Mouse (Mus musculus): ENCODE measurements around the gene Ubl3. TPM values are rescaled to one million over a fixed set of nuclear protein-coding genes. Genes with fewer than 3 reads are reported as not detected.
A peak's percentile ranks its signal among the peaks of the same experiment; 100 is the strongest.

The Ubl3 gene
- polyA plus RNA-seq, 1 experiment, result 19.1 TPM

DNA sequence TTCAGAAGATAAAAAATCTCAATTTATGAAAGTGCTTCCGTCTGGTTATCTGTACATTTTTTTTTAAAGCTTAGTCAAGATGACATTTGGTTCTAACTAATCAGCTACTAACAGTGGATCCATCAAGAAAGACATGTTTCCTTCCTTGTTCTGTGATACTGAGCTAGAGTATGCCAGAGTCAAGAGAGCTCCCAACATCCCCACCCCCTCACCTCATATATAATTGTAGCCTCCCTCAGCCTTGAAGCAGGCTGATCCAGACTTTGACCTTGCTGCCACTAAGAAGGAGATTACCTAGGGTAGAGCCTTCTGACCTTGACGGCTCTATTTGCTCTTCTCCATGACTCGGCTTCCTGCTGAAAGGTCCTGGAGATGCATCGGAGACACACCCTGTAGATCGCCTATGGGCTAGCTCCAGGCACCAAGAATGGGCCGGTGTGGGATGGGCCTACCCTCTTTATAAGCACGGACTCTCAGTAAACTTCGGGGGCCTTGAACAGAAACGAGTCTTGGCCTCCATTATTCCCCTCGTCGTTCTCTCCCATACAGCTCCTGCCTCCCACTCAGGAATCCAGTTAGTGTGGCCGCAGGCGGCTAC lies 27.9 kb upstream of the Ubl3 start:
- Histone ChIP-seq H3K4me3 (ENCODE audit: insufficient read depth, poor library complexity, severe bottlenecking) (no peak overlapping the region), H3ac (ENCODE audit: control insufficient read depth, insufficient read length, low read depth) (no peak overlapping the region), H3K36me3 (ENCODE audit: control insufficient read depth, insufficient read depth) (no peaks in the 10 kb centered on the region), H3K79me2 (ENCODE audit: control insufficient read depth, insufficient read depth) (no peaks in the 10 kb centered on the region), H3K27me3 (ENCODE audit: control insufficient read depth, insufficient read depth, insufficient read length) (no peaks in the 10 kb centered on the region), H3K79me3 (ENCODE audit: low read depth) (no peaks in the 10 kb centered on the region)
- TF ChIP-seq MYOD1 (IDR thresholded peaks at IDR 0.05; ENCODE audit: control insufficient read depth, insufficient read length, low read depth) (no peak), CEBPB (IDR thresholded peaks at IDR 0.05; ENCODE audit: low read depth) (no peak), FOSL1 (IDR thresholded peaks at IDR 0.05; ENCODE audit: insufficient read depth, low read length, poor library complexity, severe bottlenecking) (no peak), USF1 (IDR thresholded peaks at IDR 0.05; ENCODE audit: low read depth) (no peak)

DNA sequence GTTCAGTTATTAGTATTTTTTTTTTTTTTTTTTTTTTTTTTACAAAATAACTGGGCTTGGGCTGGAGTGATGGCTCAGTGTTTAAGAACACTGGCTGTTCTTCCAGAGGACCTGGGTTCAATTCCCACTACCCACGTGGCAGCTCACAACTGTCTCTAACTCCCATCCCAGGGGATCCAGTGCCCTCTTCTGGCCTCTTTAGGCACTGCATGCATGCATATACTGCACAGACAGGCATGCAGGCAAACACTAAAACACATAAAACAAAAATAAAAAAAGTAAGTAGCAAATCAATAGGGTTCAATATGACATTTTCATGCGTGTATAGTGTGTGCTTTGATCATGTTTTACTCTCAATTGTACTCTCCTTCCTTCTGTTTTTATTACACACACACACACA lies 26.6 kb upstream of the Ubl3 start:
- no peaks in the 10 kb centered on the region for H3K79me2 ChIP-seq (ENCODE audit: control insufficient read depth, insufficient read depth)
- H3ac ChIP-seq (ENCODE audit: control insufficient read depth, insufficient read length, low read depth), result no peak overlapping the region
- no peaks in the 10 kb centered on the region for H3K36me3 ChIP-seq (ENCODE audit: control insufficient read depth, insufficient read depth)
- no peaks in the 10 kb centered on the region for H3K79me3 ChIP-seq (ENCODE audit: low read depth)
- no peak for TF ChIP-seq CEBPB (IDR thresholded peaks at IDR 0.05; ENCODE audit: low read depth)
- no peak for TF ChIP-seq MYOD1 (IDR thresholded peaks at IDR 0.05; ENCODE audit: control insufficient read depth, insufficient read length, low read depth)
- TF ChIP-seq FOSL1 (IDR thresholded peaks at IDR 0.05; ENCODE audit: insufficient read depth, low read length, poor library complexity, severe bottlenecking), result no peak
- no peak for TF ChIP-seq USF1 (IDR thresholded peaks at IDR 0.05; ENCODE audit: low read depth)
- no peak for TF ChIP-seq CTCF (IDR thresholded peaks at IDR 0.05; ENCODE audit: control insufficient read depth, insufficient read depth, insufficient read length)
- no peak for TF ChIP-seq MYOG (IDR thresholded peaks at IDR 0.05; ENCODE audit: control insufficient read depth, extremely low read depth, insufficient read length)
- no peak overlapping the region for H3K4me3 ChIP-seq (ENCODE audit: insufficient read depth, poor library complexity, severe bottlenecking)
- H3K27me3 ChIP-seq (ENCODE audit: control insufficient read depth, insufficient read depth, insufficient read length), result no peaks in the 10 kb centered on the region

DNA sequence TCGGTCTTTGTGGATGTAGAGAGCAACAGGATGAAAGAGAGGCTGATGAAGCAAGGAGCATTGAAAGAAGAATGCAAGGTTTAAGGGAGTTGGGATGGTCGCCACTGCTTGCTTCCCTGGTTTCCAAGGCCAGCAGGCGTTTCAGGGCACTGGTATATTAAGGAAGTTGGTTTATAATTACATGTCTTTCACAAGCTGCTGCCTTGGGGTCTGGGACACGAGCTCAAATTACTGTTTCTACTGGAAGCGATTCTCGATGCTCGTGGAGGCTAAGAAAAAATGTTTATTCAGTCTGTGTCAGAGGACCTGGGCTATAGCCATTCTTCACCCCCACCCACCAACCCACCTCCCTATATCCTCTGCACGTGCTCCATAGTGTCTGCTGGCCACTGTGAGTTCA lies 25.8 kb upstream of the Ubl3 start:
- H3ac ChIP-seq (ENCODE audit: control insufficient read depth, insufficient read length, low read depth), result no peak overlapping the region
- no peaks in the 10 kb centered on the region for H3K27me3 ChIP-seq (ENCODE audit: control insufficient read depth, insufficient read depth, insufficient read length)
- H3K4me3 ChIP-seq (ENCODE audit: insufficient read depth, poor library complexity, severe bottlenecking), result no peak overlapping the region
- no peaks in the 10 kb centered on the region for H3K79me3 ChIP-seq (ENCODE audit: low read depth)
- no peaks in the 10 kb centered on the region for H3K79me2 ChIP-seq (ENCODE audit: control insufficient read depth, insufficient read depth)
- no peaks in the 10 kb centered on the region for H3K36me3 ChIP-seq (ENCODE audit: control insufficient read depth, insufficient read depth)
- TF ChIP-seq CTCF (IDR thresholded peaks at IDR 0.05; ENCODE audit: control insufficient read depth, insufficient read depth, insufficient read length) (no peak), MYOD1 (IDR thresholded peaks at IDR 0.05; ENCODE audit: control insufficient read depth, insufficient read length, low read depth) (no peak), FOSL1 (IDR thresholded peaks at IDR 0.05; ENCODE audit: insufficient read depth, low read length, poor library complexity, severe bottlenecking) (no peak), CEBPB (IDR thresholded peaks at IDR 0.05; ENCODE audit: low read depth) (no peak), USF1 (IDR thresholded peaks at IDR 0.05; ENCODE audit: low read depth) (no peak), MAX (IDR thresholded peaks at IDR 0.05) (no peak), MYOG (IDR thresholded peaks at IDR 0.05; ENCODE audit: control insufficient read depth, extremely low read depth, insufficient read length) (no peak)

DNA sequence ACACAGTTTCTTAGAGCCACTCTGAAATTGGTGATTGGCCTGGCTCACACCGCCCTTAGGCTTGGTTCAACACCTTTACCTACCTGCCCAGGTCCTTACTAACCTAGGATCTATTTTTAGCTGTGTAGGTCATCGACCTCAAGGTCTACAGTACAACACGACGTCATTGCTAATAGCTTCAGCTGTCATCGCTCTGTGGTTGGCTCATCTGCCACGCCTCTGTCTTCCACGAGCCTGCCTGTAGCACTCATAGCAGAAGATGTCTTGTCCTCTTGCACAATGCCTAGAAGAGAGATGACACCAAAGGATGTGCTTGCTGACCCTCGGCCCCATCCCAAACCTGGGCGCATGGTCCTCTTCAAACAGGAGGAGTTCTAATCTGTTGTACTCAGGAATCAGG lies 24.7 kb upstream of the Ubl3 start:
- Histone ChIP-seq H3K27me3 (ENCODE audit: control insufficient read depth, insufficient read depth, insufficient read length) (no peaks in the 10 kb centered on the region), H3K4me3 (ENCODE audit: insufficient read depth, poor library complexity, severe bottlenecking) (no peak overlapping the region), H3K36me3 (ENCODE audit: control insufficient read depth, insufficient read depth) (no peaks in the 10 kb centered on the region), H3K79me3 (ENCODE audit: low read depth) (no peaks in the 10 kb centered on the region), H3ac (ENCODE audit: control insufficient read depth, insufficient read length, low read depth) (no peak overlapping the region), H3K79me2 (ENCODE audit: control insufficient read depth, insufficient read depth) (no peaks in the 10 kb centered on the region)
- TF ChIP-seq MYOD1 (IDR thresholded peaks at IDR 0.05; ENCODE audit: control insufficient read depth, insufficient read length, low read depth), result peak; percentile 72
- peak; percentile 85 for TF ChIP-seq CEBPB (IDR thresholded peaks at IDR 0.05; ENCODE audit: low read depth)
- no peak for TF ChIP-seq MYOG (IDR thresholded peaks at IDR 0.05; ENCODE audit: control insufficient read depth, extremely low read depth, insufficient read length)

DNA sequence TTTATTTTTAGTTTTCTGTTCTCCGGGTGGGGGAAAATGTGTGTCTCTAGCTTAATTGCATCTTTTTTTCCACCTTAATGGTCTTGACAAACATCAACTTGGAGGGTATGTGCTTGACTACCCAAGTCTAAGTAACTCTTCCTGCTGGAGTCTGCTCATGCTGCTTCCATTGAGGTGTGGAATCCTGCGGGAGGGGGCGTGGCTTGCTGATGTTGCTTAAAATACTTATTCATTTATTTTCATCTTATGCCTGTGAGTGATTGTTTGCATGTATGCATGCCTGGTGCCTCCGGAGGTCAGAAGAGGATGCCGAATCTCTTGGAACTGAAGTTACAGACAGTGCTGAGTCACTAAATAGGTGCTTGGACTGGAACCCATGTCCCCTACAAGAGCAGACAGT lies 22.6 kb upstream of the Ubl3 start:
- Histone ChIP-seq H3K4me3 (ENCODE audit: insufficient read depth, poor library complexity, severe bottlenecking) (no peak overlapping the region), H3K27me3 (ENCODE audit: control insufficient read depth, insufficient read depth, insufficient read length) (no peaks in the 10 kb centered on the region), H3K79me2 (ENCODE audit: control insufficient read depth, insufficient read depth) (no peaks in the 10 kb centered on the region), H3K36me3 (ENCODE audit: control insufficient read depth, insufficient read depth) (no peaks in the 10 kb centered on the region), H3K79me3 (ENCODE audit: low read depth) (no peaks in the 10 kb centered on the region), H3ac (ENCODE audit: control insufficient read depth, insufficient read length, low read depth) (no peak overlapping the region)
- no peak for TF ChIP-seq MYOD1 (IDR thresholded peaks at IDR 0.05; ENCODE audit: control insufficient read depth, insufficient read length, low read depth)
- no peak for TF ChIP-seq MAX (IDR thresholded peaks at IDR 0.05)
- TF ChIP-seq FOSL1 (IDR thresholded peaks at IDR 0.05; ENCODE audit: insufficient read depth, low read length, poor library complexity, severe bottlenecking), result no peak

DNA sequence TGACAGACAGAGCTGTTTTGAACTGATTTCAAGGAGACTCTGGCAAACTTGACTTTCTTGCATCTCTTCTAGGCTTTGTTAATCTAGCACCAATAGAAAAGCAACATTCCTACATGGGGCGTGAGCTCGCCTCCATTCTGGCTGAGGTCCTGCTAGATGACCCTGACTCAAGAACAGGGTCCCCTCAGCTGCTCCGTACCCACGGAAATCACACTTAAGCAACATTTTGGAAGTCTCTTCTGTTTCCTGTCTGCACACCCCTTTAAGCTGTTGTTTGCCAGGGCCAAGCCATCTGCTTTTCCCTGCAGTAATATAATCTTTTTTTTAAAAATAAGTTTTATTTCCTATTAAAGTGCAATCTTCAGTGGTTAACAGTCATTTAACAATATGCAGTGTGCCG lies 20.1 kb upstream of the Ubl3 start:
- Histone ChIP-seq H3K36me3 (ENCODE audit: control insufficient read depth, insufficient read depth) (no peaks in the 10 kb centered on the region), H3K27me3 (ENCODE audit: control insufficient read depth, insufficient read depth, insufficient read length) (no peaks in the 10 kb centered on the region), H3K79me3 (ENCODE audit: low read depth) (no peaks in the 10 kb centered on the region), H3K4me3 (ENCODE audit: insufficient read depth, poor library complexity, severe bottlenecking) (no peak overlapping the region), H3ac (ENCODE audit: control insufficient read depth, insufficient read length, low read depth) (no peak overlapping the region), H3K79me2 (ENCODE audit: control insufficient read depth, insufficient read depth) (no peaks in the 10 kb centered on the region)
- TF ChIP-seq CTCF (IDR thresholded peaks at IDR 0.05; ENCODE audit: control insufficient read depth, insufficient read depth, insufficient read length) (no peak), FOSL1 (IDR thresholded peaks at IDR 0.05; ENCODE audit: insufficient read depth, low read length, poor library complexity, severe bottlenecking) (no peak), CEBPB (IDR thresholded peaks at IDR 0.05; ENCODE audit: low read depth) (no peak), USF1 (IDR thresholded peaks at IDR 0.05; ENCODE audit: low read depth) (no peak), MAX (IDR thresholded peaks at IDR 0.05) (no peak), MYOG (IDR thresholded peaks at IDR 0.05; ENCODE audit: control insufficient read depth, extremely low read depth, insufficient read length) (no peak), MYOD1 (IDR thresholded peaks at IDR 0.05; ENCODE audit: control insufficient read depth, insufficient read length, low read depth) (no peak)

All from C2C12 (cell line).